Mouse (Mus musculus) forebrain, embryonic 11.5 days (tissue): Measurements from ENCODE around the gene Prss8. TPM values are rescaled to one million over a fixed set of nuclear protein-coding genes. Genes with fewer than 3 reads are reported as not detected.
"Not testable (repeated sequence)": the region's sequence is repeated elsewhere in the genome, so short reads cannot be mapped to it uniquely, and the experiment has no call there.

Experiments
- ATAC-seq: fragments of 200-750 bp; cut with Nextera tagmentation; replicated peaks from 2 replicates; pipeline ENCODE4 v1.8.0; 2017; ENCODE audit warnings: moderate TSS enrichment; ENCODE audit not compliant: low FRiP score
- DNase-seq: peaks from one replicate; pipeline ENCODE4 v3.0.0-alpha.2; 2017; ENCODE audit warnings: low spot score
- H3K27ac ChIP-seq: fragments of 300-500 bp; sonication (generic); 2 replicates; pipeline ENCODE4 v1.5.1; 2014; ENCODE audit warnings: low read depth, low read length
- H3K27me3 ChIP-seq: fragments of 300-500 bp; sonication (generic); 2 replicates; pipeline ENCODE4 v1.6.1; 2014; ENCODE audit warnings: mild to moderate bottlenecking, low read length, mixed read lengths; ENCODE audit not compliant: control insufficient read depth, insufficient read depth
- H3K36me3 ChIP-seq: fragments of 300-500 bp; sonication (generic); 2 replicates; pipeline ENCODE4 v1.6.1; 2014; ENCODE audit warnings: mild to moderate bottlenecking, low read length, moderate library complexity, mixed read lengths; ENCODE audit not compliant: control insufficient read depth, insufficient read depth
- H3K4me1 ChIP-seq: fragments of 300-500 bp; sonication (generic); replicated peaks from 2 replicates; pipeline ENCODE4 v1.6.1; 2014; ENCODE audit warnings: low read length, mixed read lengths; ENCODE audit not compliant: control insufficient read depth, insufficient read depth
- H3K4me2 ChIP-seq: fragments of 300-500 bp; sonication (generic); 2 replicates; pipeline ENCODE4 v1.6.1; 2014; ENCODE audit warnings: low read depth, mild to moderate bottlenecking, low read length, moderate library complexity, mixed read lengths; ENCODE audit not compliant: severe bottlenecking
- H3K4me3 ChIP-seq: fragments of 300-500 bp; sonication (generic); 2 replicates; pipeline ENCODE4 v1.5.1; 2014; ENCODE audit warnings: low read depth, low read length
- H3K9ac ChIP-seq: fragments of 300-500 bp; sonication (generic); 2 replicates; pipeline ENCODE4 v1.6.1; 2014; ENCODE audit warnings: low read length
- H3K9me3 ChIP-seq: fragments of 300-500 bp; sonication (generic); 2 replicates; pipeline ENCODE4 v1.6.1; 2016; ENCODE audit warnings: low read length, mixed read lengths; ENCODE audit not compliant: control insufficient read depth
- WGBS: fragments of 180-500 bp; shearing (Covaris S2); extraction: QIAGEN DNeasy Blood & Tissue Kit; methylation state at CpG from one replicate; pipeline ENCODE4 v1.1.7; 2014; 5-methylcytosine and 5-hydroxymethylcytosine counted together
- polyA plus RNA-seq: library from polyadenylated mRNA; unstranded; fragments of >200 nt; fragmentation: Nextera tagmentation; extraction: Ambion mirVana; gene quantifications from 2 replicates; pipeline ENCODE4 v1.2.1, GENCODE M21; 2014

The Prss8 gene
- polyA plus RNA-seq, 1 experiment from 2014 or later: 1.8 TPM

DNA sequence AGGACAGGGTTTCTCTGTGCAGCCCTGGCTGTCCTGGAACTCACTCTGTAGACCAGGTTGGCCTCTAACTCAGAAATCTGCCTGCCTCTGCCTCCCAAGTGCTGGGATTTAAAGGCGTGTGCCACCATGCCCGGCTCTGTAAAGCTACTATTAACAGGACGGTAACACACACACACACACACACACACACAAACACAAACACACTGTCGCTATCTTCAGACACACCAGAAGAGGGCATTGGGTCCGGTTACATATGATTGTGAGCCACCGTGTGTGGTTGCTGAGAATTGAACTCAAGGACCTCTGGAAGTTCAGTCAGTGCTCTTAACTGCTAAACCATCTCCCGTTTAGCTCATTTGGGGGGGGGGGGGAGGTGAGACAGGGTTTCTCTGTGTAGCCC is 34.0 kb downstream of the Prss8 start:
- H3K4me3 ChIP-seq, H3K9ac ChIP-seq, H3K4me1 ChIP-seq, H3K36me3 ChIP-seq, H3K27ac ChIP-seq, DNase-seq, H3K27me3 ChIP-seq, ATAC-seq, H3K9me3 ChIP-seq: not testable (repeated sequence)
- WGBS: 66% methylated on average over 7 of the region's 7 CpGs
- H3K4me2 ChIP-seq: peak overlapping the region; percentile 24; the same call in 1 of the 2 replicates

DNA sequence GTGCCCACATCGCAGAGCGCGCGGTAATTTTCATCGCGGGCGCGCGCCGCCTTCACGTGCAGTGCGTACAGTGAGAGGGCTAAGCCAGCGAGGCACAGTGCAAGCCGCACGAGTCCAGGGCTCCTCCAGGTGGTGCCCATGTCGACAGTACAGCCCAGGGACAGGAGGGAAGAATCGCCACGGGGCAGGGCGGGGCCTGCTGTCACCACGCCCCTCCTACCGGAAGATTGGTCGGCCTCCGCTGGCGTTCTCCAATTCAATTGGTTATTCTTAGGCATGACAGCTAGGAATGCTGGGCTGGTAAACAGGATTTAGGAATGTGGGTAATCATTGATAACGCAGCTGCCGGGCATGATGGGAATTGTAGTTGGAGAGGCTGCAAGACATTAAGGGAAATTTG is 34.5 kb downstream of the Prss8 start, which contains the start of the genes Gm21974 and Vkorc1:
Gm21974 (minus strand) TSS at position 13 of the 400 bp plus-strand sequence.
Vkorc1 (minus strand) TSS at position 176 of the 400 bp plus-strand sequence.
- peak within 1 kb of the TSS; percentile 63 for H3K9ac ChIP-seq
- ATAC-seq: peak; percentile 97
- peak; percentile 94 for DNase-seq
- peak within 1 kb of the TSS; percentile 41; the same call in 1 of the 2 replicates for H3K27ac ChIP-seq
- no peaks in the 10 kb centered on the region for H3K36me3 ChIP-seq
- H3K27me3 ChIP-seq: no peaks in the 10 kb centered on the region
- H3K9me3 ChIP-seq: no peaks in the 10 kb centered on the region
- peak within 1 kb of the TSS; percentile 48 for H3K4me3 ChIP-seq
- H3K4me2 ChIP-seq: peak within 1 kb of the TSS; percentile 83
- WGBS: under 1% methylated on average over 26 of the region's 26 CpGs
- H3K4me1 ChIP-seq: 0 out of 2 replicates have a peak, but pooled peaks cover 6% of the 10 kb centered on the region

DNA sequence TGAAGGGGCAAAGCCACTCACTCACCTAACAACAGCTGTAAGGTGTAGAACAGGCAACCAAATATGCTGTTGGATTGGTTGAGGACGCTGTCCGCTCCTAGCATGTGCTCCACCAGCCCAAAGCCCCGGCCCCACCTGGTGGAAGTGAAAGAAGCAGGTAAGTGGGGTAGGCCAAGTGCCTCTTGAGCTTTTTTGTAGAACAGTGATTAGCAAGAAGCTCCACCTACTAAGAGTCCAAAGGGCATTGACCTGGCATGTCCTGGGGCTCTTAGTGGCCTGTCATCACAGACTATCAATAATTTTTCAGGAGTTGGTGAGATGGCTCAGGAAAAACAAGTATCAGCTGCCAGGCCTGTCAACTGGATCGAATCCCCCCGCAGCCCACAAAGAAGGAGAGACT is 35.4 kb downstream of the Prss8 start:
- 82% methylated on average over 5 of the region's 5 CpGs for WGBS
- H3K36me3 ChIP-seq: no peaks in the 10 kb centered on the region; the same call in 1 of the 2 replicates
- DNase-seq (no peak), ATAC-seq (no peak)
- no peak overlapping the region for H3K27ac ChIP-seq
- H3K4me2 ChIP-seq: peak overlapping the region; percentile 83; the same call in 1 of the 2 replicates
- H3K4me3 ChIP-seq: peak overlapping the region; percentile 48; the same call in 1 of the 2 replicates
- H3K4me1 ChIP-seq: 0 out of 2 replicates have a peak, but pooled peaks cover 6% of the 10 kb centered on the region
- no peaks in the 10 kb centered on the region for H3K27me3 ChIP-seq
- no peaks in the 10 kb centered on the region for H3K9me3 ChIP-seq
- no peak overlapping the region; the same call in 1 of the 2 replicates for H3K9ac ChIP-seq

DNA sequence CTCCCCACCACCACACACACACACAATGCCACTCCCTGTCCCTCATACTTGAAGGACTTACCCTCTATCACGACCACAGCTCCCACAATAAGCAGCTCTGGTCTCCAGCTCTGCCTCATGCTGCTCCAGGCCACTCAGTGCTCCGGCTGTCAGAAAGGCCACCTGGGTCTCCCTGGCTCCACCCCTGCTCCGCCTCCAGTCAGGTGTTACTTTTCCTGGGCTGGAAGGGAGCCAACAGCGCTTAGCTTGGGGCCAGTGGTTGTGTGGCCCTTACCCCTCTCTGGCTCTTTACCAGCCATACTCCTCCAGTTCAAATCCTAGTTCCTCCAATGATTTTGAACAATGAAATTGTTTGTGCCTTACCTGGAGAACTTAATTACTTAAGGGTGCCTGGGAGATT is 39.1 kb downstream of the Prss8 start, which contains the start of gene Prss53:
Prss53 (minus strand) TSS at position 173 of the 400 bp plus-strand sequence.
- Histone ChIP-seq H3K27ac (no peak within 1 kb of the TSS), H3K36me3 (no peaks in the 10 kb centered on the region; the same call in none of the 2 replicates), H3K4me1 (0 out of 2 replicates have a peak, but pooled peaks cover 6% of the 10 kb centered on the region), H3K4me3 (no peak within 1 kb of the TSS), H3K9me3 (no peaks in the 10 kb centered on the region), H3K4me2 (no peak within 1 kb of the TSS), H3K9ac (no peak within 1 kb of the TSS), H3K27me3 (no peaks in the 10 kb centered on the region)
- DNase-seq (no peak), ATAC-seq (no peak)
- 38% methylated on average over 4 of the region's 4 CpGs for WGBS

DNA sequence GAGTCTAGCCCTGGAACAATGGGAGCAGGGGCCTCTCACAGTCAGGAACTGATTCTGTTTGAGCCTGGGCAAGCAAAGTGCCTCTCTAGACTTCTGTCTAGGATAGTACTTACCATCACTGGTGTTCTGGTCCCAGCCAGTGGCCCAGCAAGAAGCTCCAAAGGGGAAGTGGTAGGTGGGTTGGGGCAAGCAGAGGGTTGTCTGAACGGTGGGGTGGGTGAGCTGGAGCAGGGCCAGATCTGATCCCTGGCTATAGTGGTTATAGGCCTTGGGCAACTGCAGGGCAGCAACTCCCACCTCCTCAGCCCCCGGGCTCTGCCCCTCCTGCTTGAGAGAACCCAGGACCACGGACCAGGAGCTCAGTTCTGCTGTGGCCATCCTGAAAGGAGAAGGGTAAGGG is 41.1 kb downstream of the Prss8 start:
- ATAC-seq: no peak
- 83% methylated on average over 3 of the region's 3 CpGs for WGBS
- Histone ChIP-seq H3K36me3 (peaks cover 2% of the 10 kb centered on the region), H3K27ac (no peak overlapping the region), H3K9me3 (no peaks in the 10 kb centered on the region), H3K9ac (no peak overlapping the region), H3K4me3 (no peak overlapping the region), H3K4me1 (no peaks in the 10 kb centered on the region), H3K27me3 (no peaks in the 10 kb centered on the region), H3K4me2 (no peak overlapping the region)
- no peak for DNase-seq

DNA sequence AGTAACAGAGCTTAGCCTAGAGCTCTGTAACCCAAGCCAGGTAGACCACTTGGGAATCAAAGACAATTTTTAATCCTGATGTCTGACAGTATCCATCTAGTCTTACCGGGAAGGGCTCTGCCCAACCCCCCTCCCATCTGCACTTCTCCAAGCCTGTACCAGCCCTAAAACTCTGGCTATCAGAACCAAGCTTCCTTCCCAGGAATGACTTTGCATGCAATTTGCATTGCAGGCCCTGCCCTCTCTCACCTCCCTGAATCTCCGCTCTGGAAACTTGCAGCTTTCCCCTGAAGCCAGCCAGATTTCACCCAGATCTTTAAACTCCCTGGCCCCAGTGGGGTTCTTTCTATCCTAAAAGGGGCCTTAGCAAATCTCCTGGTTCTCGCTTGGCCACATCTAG is 42.1 kb downstream of the Prss8 start:
- H3K9me3 ChIP-seq: no peaks in the 10 kb centered on the region
- ATAC-seq (no peak), DNase-seq (no peak)
- H3K4me2 ChIP-seq: no peak overlapping the region
- peaks cover 10% of the 10 kb centered on the region for H3K36me3 ChIP-seq
- no peak overlapping the region for H3K27ac ChIP-seq
- no peak overlapping the region for H3K9ac ChIP-seq
- no peak overlapping the region for H3K4me3 ChIP-seq
- H3K27me3 ChIP-seq: no peaks in the 10 kb centered on the region
- no peaks in the 10 kb centered on the region; the same call in 1 of the 2 replicates for H3K4me1 ChIP-seq
- 81% methylated on average over 3 of the region's 3 CpGs for WGBS

DNA sequence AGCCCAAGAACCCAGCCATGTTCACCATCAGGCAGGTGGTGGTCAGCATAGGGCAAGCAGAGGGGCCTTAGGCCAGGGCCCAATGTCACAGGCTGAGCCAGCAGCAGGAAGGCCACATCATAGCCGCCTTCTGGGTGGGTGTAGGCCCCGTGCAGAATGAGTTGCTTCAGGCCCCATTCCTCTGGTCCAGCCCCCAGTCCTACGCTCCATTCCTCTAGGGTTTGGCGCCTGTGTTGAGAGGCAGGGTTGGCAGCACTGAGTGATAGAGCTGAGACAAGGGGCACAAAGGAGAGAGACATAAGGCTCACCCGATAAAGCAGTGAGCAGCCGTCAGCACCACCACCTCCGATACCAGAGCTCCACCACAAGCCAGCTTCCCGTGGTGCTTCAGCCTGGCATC is 42.7 kb downstream of the Prss8 start:
- no peaks in the 10 kb centered on the region for H3K9me3 ChIP-seq
- H3K4me3 ChIP-seq: no peak overlapping the region
- WGBS: 92% methylated on average over 8 of the region's 8 CpGs

DNA sequence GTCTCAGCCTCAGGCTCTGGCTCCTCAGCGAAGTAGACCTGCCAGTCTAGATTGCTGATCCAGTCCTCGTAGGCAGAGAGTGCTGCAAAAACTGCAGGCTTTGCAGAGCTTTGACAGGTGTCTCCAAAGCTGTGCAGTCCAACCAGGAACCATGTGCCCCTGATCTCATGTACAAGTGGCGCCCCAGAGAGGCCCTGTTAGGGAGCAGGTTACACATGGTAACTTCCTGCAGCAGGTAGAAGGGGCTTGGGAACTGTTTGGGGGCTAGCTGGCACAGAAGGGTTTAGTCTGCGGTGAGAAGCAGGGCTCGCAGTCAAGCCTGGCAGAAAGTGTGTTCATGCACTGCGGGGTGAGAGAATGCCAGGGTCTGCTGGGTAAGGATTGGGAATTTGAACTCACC is 43.4 kb downstream of the Prss8 start:
- Histone ChIP-seq H3K4me3 (no peak overlapping the region), H3K27ac (no peak overlapping the region), H3K36me3 (peaks cover 22% of the 10 kb centered on the region), H3K9ac (no peak overlapping the region), H3K27me3 (no peaks in the 10 kb centered on the region), H3K4me1 (no peaks in the 10 kb centered on the region; the same call in 1 of the 2 replicates), H3K9me3 (no peaks in the 10 kb centered on the region), H3K4me2 (no peak overlapping the region)
- 93% methylated on average over 6 of the region's 6 CpGs for WGBS
- DNase-seq (no peak), ATAC-seq (no peak)

More for the DNA sequence above, 42.7 kb downstream of the Prss8 start:
- ATAC-seq (no peak), DNase-seq (no peak)
- no peak overlapping the region for H3K9ac ChIP-seq
- no peaks in the 10 kb centered on the region for H3K27me3 ChIP-seq
- no peaks in the 10 kb centered on the region; the same call in 1 of the 2 replicates for H3K4me1 ChIP-seq
- H3K4me2 ChIP-seq: no peak overlapping the region
- H3K36me3 ChIP-seq: peaks cover 16% of the 10 kb centered on the region
- no peak overlapping the region for H3K27ac ChIP-seq

DNA sequence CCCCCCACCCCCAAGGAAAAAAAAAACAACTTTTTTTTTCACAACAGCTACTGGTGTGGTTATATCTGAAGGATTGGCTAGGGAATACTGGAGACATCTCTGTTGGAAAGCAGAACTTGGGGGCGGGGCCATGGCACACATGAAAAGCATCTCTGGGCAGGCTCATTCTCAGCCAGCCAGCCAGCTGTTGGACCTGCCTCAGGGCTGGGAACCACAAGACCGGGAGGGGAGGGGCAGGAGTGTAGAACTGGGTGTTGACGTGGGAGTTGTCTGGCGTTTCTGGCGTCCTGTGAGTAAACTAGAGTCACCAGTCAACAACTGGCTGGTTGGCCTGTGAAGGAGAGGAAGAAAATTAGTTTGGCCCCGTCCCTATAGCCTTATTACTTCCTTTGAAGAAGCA is 44.0 kb downstream of the Prss8 start:
- no peak for DNase-seq
- Histone ChIP-seq H3K9me3 (no peaks in the 10 kb centered on the region), H3K4me3 (no peak overlapping the region), H3K4me1 (no peaks in the 10 kb centered on the region; the same call in 1 of the 2 replicates), H3K9ac (no peak overlapping the region), H3K27me3 (no peaks in the 10 kb centered on the region), H3K4me2 (no peak overlapping the region), H3K27ac (no peak overlapping the region), H3K36me3 (peaks cover 28% of the 10 kb centered on the region)
- WGBS: 85% methylated on average over 6 of the region's 6 CpGs
- ATAC-seq: no peak
